Mouse (Mus musculus) heart, postnatal 36 days (tissue): ENCODE measurements around the gene Gm11562. TPM values are rescaled to one million over a fixed set of nuclear protein-coding genes. Genes with fewer than 3 reads are reported as not detected.

ENCODE experiments used
- DNase-seq, 2 experiments: peaks; one replicate each; pipeline ENCODE4 v3.0.0; 2021 to 2022
- intact Hi-C: fragments of 180-260 bp; cut with DNase I; formaldehyde crosslinking; loops from one replicate; pipeline ENCODE4 v1.15.1; 2025
- total RNA-seq, 2 experiments: library from RNA; stranded (reverse); gene quantifications; 2 replicates each; pipeline ENCODE4 v1.2.3; 2021

The Gm11562 gene
- total RNA-seq, 2 experiments from 2014 or later, result not detected

DNA sequence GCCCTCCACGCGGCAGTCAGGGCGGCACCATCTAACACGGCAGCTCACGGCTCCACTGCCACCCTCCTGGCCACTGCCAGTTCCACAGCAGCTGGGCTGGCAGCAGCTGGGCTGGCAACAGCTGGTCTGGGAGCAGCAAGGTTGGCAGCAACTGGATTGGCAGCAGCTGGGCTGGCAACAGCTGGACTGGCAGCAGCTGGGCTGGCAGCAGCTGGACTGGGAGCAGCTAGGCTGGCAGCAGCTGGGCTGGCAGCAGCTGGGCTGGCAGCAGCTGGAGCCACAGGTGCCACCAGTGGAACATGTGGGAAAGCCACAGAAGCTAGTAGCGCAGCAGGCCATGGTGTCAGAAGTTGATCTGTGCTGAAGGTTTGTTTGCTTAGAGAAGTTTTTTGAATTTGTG, 29.3 kb downstream of the Gm11562 start, which contains the start of gene Krtap1-3:
Gene Krtap1-3, minus strand, starts transcription at position 359 of the 400 bp plus-strand sequence.
- intact Hi-C loops, result no loop called here
- no peak for DNase-seq

DNA sequence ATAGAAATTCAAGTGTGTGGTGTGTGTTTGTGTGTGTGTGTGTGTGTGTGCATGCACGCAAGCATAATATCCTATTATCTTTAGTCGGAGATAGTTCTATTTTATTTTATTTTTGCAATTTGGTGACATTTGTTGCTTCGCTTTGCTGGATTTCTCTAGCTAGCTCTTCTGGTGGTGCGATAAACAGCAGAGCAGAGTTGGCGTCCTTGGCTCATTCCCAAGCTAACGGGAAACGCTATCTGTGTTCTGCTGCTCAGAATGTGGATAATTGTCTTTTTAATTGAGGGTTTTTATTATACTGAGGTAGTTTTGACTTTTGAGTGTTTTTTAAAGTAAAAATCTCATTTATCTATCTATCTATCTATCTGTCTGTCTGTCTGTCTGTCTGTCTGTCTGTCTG, 35.1 kb downstream of the Gm11562 start:
- DNase-seq, result no peak
- intact Hi-C loops, result no loop called here

DNA sequence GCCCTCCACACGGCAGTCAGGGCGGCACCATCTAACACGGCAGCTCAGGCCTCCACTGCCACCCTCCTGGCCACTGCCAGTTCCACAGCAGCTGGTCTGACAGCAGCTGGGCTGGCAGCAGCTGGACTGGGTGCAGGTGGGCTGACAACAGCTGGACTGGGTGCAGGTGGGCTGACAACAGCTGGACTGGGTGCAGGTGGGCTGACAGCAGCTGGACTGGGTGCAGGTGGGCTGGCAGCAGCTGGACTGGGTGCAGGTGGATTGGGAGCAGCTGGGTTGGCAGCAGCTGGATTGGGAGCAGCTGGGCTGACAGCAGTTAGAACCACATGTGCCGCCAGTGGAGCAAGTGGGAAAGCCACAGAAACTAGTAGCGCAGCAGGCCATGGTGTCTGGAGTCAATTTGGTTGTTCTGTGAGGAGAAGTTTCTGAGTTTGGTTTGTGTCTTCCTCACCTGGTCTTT, 37.0 kb downstream of the Gm11562 start, which contains the start of gene Krtap1-4:
Gene Krtap1-4, minus strand, starts transcription at position 410 of the 460 bp plus-strand sequence.
- DNase-seq, result no peak
- intact Hi-C loops, result no loop called here

DNA sequence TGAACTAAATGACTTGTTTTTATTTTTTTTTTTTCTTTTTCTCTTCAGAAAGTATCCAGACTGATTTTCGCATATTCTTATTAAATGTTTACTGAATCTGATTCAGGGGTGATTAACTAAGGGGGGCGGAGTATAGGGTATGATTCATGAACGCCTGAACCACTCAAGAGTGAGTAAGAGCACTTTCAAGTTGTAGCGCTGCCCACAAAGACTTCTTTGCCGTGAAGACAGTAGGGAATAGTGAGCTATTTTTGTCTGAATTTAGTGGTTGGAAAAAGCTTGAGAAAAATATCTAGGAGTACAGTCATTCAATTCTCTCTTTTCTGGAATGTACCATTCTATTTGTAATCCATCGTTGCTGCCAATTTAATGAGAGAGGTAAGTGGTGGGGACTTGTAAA, 38.7 kb downstream of the Gm11562 start:
- no peak for DNase-seq
- intact Hi-C loops, result no loop called here

DNA sequence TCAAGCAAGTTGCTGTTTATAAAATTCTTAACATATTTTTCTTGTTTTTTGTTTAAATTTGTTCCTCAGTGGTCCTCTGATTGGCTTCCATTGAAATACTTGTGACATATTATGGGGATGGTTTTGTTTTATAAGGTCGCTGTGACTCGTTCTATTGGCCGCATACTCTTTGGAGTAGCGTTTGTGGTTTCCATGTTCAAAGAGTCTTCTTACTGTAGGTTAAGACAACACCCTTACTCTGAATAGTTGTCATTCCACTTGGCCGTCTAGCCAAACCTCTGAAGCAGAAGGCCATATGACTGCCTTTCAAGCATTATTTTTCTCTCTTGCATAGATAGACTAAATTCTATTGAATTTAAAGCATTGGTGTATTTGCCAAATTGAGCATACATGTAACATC, 39.2 kb downstream of the Gm11562 start:
- intact Hi-C loops, result no loop called here
- DNase-seq, result no peak

DNA sequence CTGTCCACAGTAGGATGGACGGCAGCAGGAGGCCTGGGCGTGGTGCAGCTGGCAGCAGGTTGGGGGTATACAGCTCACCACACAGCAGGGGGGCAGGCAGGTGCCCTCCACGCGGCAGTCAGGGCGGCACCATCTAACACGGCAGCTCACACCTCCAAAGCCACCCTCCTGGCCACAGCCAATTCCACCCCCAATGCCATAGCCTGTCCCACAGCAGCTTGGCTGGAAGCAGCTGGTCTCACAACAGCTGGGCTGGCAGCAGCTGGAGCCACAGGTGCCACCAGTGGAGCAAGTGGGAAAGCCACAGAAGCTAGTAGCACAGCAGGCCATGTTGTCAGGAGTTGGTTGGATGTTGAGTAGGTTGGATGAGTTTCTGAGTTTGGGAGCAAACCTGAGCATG, 39.6 kb downstream of the Gm11562 start, which contains the start of gene Krtap1-5:
Gene Krtap1-5, minus strand, starts transcription at position 381 of the 400 bp plus-strand sequence.
- intact Hi-C loops, result no loop called here
- no peak for DNase-seq

DNA sequence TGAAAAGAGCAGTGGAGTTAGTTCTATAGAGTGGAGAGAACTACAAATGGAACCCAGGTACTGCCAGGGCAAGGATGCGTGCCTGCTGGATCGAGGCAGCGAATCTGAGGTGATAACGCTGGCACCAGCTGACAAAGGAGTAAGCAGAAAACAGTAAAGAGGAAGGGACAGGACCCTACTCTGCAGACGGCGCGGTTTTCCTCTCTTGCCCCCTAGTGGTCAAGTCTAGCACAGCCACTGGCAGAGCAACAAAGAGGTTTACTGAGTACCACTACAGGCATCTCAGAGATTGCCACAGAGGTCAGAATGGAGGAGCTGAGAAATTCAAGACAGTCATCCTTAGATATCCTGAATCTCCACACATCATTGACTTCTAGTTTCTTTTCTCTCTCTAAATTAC, 46.1 kb downstream of the Gm11562 start:
- intact Hi-C loops, result loop anchor here (2.0 kb wide), 2 partner anchors 109 to 195 kb away; no protein-coding TSS in a partner anchor
- peak; percentile 44 to 66 for DNase-seq

DNA sequence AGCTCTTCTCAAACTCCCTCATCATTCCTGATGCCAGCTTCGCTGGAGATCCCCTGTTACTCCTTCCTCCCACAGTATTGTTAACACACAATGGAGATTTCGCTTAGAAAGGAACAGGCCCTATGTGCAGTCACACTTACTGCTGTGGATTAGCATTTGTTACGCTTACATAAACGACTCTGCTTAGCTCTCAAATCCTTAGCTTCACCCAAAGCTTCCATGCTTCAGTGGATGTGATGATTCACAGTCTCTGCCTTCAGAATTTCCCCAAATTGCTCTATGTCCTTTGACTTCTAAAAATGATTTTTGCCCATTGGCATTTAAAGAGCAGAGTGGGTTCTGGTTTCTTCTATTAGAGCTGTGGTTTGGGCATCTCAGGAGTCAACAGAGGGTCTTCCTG, 47.1 kb downstream of the Gm11562 start:
- no peak for DNase-seq
- intact Hi-C loops, result no loop called here

Other genes with a start within 250 kb of the Gm11562 start
- gene Krt28, start 245.5 kb downstream of the Gm11562 start, total RNA-seq, result not detected
- 1 to 10 TPM; 3.4 to 3.7 TPM for gene Krt10, start 231.1 kb downstream of the Gm11562 start, total RNA-seq
- not detected for gene Krt12, start 198.2 kb downstream of the Gm11562 start, total RNA-seq
- not detected for gene Krt20, start 182.3 kb downstream of the Gm11562 start, total RNA-seq
- gene Krt23, start 127.3 kb downstream of the Gm11562 start, total RNA-seq, result not detected
- not detected for gene Krt39, start 99.1 kb downstream of the Gm11562 start, total RNA-seq
- gene Krt40, start 77.3 kb downstream of the Gm11562 start, total RNA-seq, result not detected
- not detected for gene Krtap3-3, start 69.6 kb downstream of the Gm11562 start, total RNA-seq
- gene Krtap3-2, start 63.6 kb downstream of the Gm11562 start, total RNA-seq, result not detected
- gene Gm11939, start 61.0 kb downstream of the Gm11562 start, total RNA-seq, result not detected
- not detected for gene Krtap3-1, start 53.8 kb downstream of the Gm11562 start, total RNA-seq
- gene Krtap1-5, start 39.4 kb downstream of the Gm11562 start, total RNA-seq, result not detected
- not detected for gene Krtap1-4, start 36.8 kb downstream of the Gm11562 start, total RNA-seq
- not detected for gene Krtap1-3, start 29.1 kb downstream of the Gm11562 start, total RNA-seq
- gene Krtap9-3, start 22.3 kb downstream of the Gm11562 start, total RNA-seq, result not detected
- not detected for gene Gm11938, start 17.1 kb downstream of the Gm11562 start, total RNA-seq
- gene Gm11937, start 10.2 kb downstream of the Gm11562 start, total RNA-seq, result not detected
- not detected for gene Krtap2-4, start 5.6 kb downstream of the Gm11562 start, total RNA-seq
- gene Krtap4-1, start 7.8 kb upstream of the Gm11562 start, total RNA-seq, result not detected
- gene Krtap4-2, start 14.6 kb upstream of the Gm11562 start, total RNA-seq, result not detected
- not detected for gene Krtap4-7, start 23.7 kb upstream of the Gm11562 start, total RNA-seq
- not detected for gene Gm11555, start 29.8 kb upstream of the Gm11562 start, total RNA-seq
- not detected for gene Gm11563, start 38.5 kb upstream of the Gm11562 start, total RNA-seq
- not detected for gene Krtap4-6, start 45.5 kb upstream of the Gm11562 start, total RNA-seq
- gene Gm14190, start 70.3 kb upstream of the Gm11562 start, total RNA-seq, result not detected
- gene Gm14180, start 113.9 kb upstream of the Gm11562 start, total RNA-seq, result not detected
- gene Gm11595, start 152.5 kb upstream of the Gm11562 start, total RNA-seq, result not detected
- gene Krtap4-8, start 160.3 kb upstream of the Gm11562 start, total RNA-seq, result not detected
- not detected for gene Krtap4-9, start 164.8 kb upstream of the Gm11562 start, total RNA-seq
- not detected for gene Gm11596, start 173.0 kb upstream of the Gm11562 start, total RNA-seq
- gene Gm11569, start 178.5 kb upstream of the Gm11562 start, total RNA-seq, result not detected
- not detected for gene Gm11554, start 184.0 kb upstream of the Gm11562 start, total RNA-seq
- not detected for gene Krtap4-13, start 189.5 kb upstream of the Gm11562 start, total RNA-seq
- gene Gm11564, start 195.2 kb upstream of the Gm11562 start, total RNA-seq, result not detected
- gene 2300003K06Rik, start 217.6 kb upstream of the Gm11562 start, total RNA-seq, result not detected
- gene Krtap4-16, start 231.2 kb upstream of the Gm11562 start, total RNA-seq, result not detected
- not detected for gene Gm11568, start 237.5 kb upstream of the Gm11562 start, total RNA-seq
- gene Gm11559, start 244.0 kb upstream of the Gm11562 start, total RNA-seq, result not detected